Mouse (Mus musculus) G1E (cell line): ENCODE measurements around the gene Tspan18. TPM values are rescaled to one million over a fixed set of nuclear protein-coding genes. Genes with fewer than 3 reads are reported as not detected.

Experiments used
- ATAC-seq: 2 replicates; pipeline ENCODE4 v1.8.0; 2016; ENCODE audit warnings: mild to moderate bottlenecking; ENCODE audit not compliant: insufficient number of reproducible peaks, poor library complexity, low FRiP score, severe bottlenecking; ENCODE audit errors: extremely low read depth
- DNase-seq: peaks from one replicate; pipeline ENCODE4 v3.0.0; 2012; ENCODE audit warnings: low spot score
- H3K27me3 ChIP-seq: 2 replicates; pipeline ENCODE4 v1.6.1; 2012; ENCODE audit warnings: mild to moderate bottlenecking, low read length, inconsistent platforms; ENCODE audit not compliant: insufficient read depth
- H3K36me3 ChIP-seq: replicated peaks from 2 replicates; pipeline ENCODE3; 2012; ENCODE audit warnings: mild to moderate bottlenecking, inconsistent platforms
- H3K4me1 ChIP-seq: 2 replicates; pipeline ENCODE4 v1.6.1; 2012; ENCODE audit warnings: low read depth, low read length, inconsistent platforms, mixed read lengths; ENCODE audit not compliant: insufficient read depth
- H3K4me3 ChIP-seq: 2 replicates; pipeline ENCODE4 v1.5.1; 2012; ENCODE audit warnings: low read depth, mild to moderate bottlenecking, inconsistent platforms, low read length, moderate library complexity, mixed read lengths
- H3K9me3 ChIP-seq: replicated peaks from 2 replicates; pipeline ENCODE4 v1.6.1; 2012; ENCODE audit warnings: inconsistent platforms
- CTCF ChIP-seq: IDR thresholded peaks from 2 replicates; pipeline ENCODE4 v1.5.1; 2012; ENCODE audit warnings: low read depth, low read length, inconsistent platforms, mixed read lengths
- GATA1 ChIP-seq: IDR thresholded peaks from 2 replicates; pipeline ENCODE4 v1.6.1; 2012; ENCODE audit warnings: borderline replicate concordance, low read length, inconsistent platforms, mixed read lengths
- GATA2 ChIP-seq: IDR thresholded peaks from 2 replicates; pipeline ENCODE4 v1.6.1; 2012; ENCODE audit warnings: low read depth, low read length, inconsistent platforms, borderline replicate concordance
- POLR2AphosphoS5 ChIP-seq: IDR thresholded peaks from 2 replicates; pipeline ENCODE4 v1.6.1; 2012; ENCODE audit warnings: low read depth, low read length, inconsistent platforms; ENCODE audit not compliant: insufficient replicate concordance
- TAL1 ChIP-seq: conservative IDR thresholded peaks from 2 replicates; pipeline ENCODE4 v1.6.1; 2012; ENCODE audit warnings: low read depth, low read length, inconsistent platforms, mixed read lengths
- polyA plus RNA-seq: library from polyadenylated mRNA; stranded (reverse); fragments of >175 nt; gene quantifications from 2 replicates; pipeline ENCODE4 v1.2.3, GENCODE M21; 2012
- total RNA-seq, 2 experiments: library from RNA; stranded (forward) in 1 of 2; stranded (reverse) in 1 of 2; fragments of 200-1000 nt in 1 of 2; fragments of >200 nt in 1 of 2; fragmentation: Nextera tagmentation in 1 of 2; gene quantifications; 2 replicates each; pipeline ENCODE4 v1.2.3; 2014 to 2017

Tspan18 gene
- total and polyA plus RNA-seq, 3 experiments, result 4.2 to 10.6 (median 8.5) TPM

GRCm38 (mm10) chr2:93171929-93172328 is 162.4 kb downstream of the Tspan18 start:
- no peak for DNase-seq
- Histone ChIP-seq H3K4me3 (no peak overlapping the region), H3K4me1 (peaks cover 5% of the 10 kb centered on the region), H3K27me3 (peaks cover 28% of the 10 kb centered on the region), H3K9me3 (no peaks in the 10 kb centered on the region), H3K36me3 (no peaks in the 10 kb centered on the region)
- no peak for ATAC-seq
- TF ChIP-seq GATA1, result no peak
- TF ChIP-seq TAL1, result no peak
- no peak for TF ChIP-seq POLR2AphosphoS5
- TF ChIP-seq CTCF, result no peak
- TF ChIP-seq GATA2, result no peak

GRCm38 (mm10) chr2:93170845-93171200 is 163.5 kb downstream of the Tspan18 start:
- Histone ChIP-seq H3K4me1 (peaks cover 7% of the 10 kb centered on the region), H3K36me3 (no peaks in the 10 kb centered on the region), H3K9me3 (no peaks in the 10 kb centered on the region), H3K27me3 (peaks cover 27% of the 10 kb centered on the region), H3K4me3 (no peak overlapping the region)
- no peak for TF ChIP-seq POLR2AphosphoS5
- TF ChIP-seq GATA1, result no peak
- no peak for TF ChIP-seq TAL1
- no peak for TF ChIP-seq CTCF
- TF ChIP-seq GATA2, result no peak
- ATAC-seq, result no peak
- DNase-seq, result no peak

GRCm38 (mm10) chr2:93170156-93170844 is 164.0 kb downstream of the Tspan18 start:
- Histone ChIP-seq H3K36me3 (no peaks in the 10 kb centered on the region), H3K9me3 (no peaks in the 10 kb centered on the region), H3K4me3 (no peak overlapping the region), H3K27me3 (peaks cover 24% of the 10 kb centered on the region), H3K4me1 (peaks cover 7% of the 10 kb centered on the region)
- no peak for TF ChIP-seq GATA1
- no peak for TF ChIP-seq CTCF
- no peak for TF ChIP-seq POLR2AphosphoS5
- no peak for TF ChIP-seq GATA2
- TF ChIP-seq TAL1, result no peak
- DNase-seq (no peak), ATAC-seq (no peak)

GRCm38 (mm10) chr2:93166734-93167406 is 167.4 kb downstream of the Tspan18 start:
- DNase-seq, result peak; percentile 27
- ATAC-seq, result no peak
- Histone ChIP-seq H3K27me3 (peaks cover 12% of the 10 kb centered on the region), H3K4me1 (peaks cover 23% of the 10 kb centered on the region), H3K4me3 (no peak overlapping the region), H3K9me3 (no peaks in the 10 kb centered on the region), H3K36me3 (no peaks in the 10 kb centered on the region)
- TF ChIP-seq GATA2 (no peak), CTCF (no peak), POLR2AphosphoS5 (no peak), GATA1 (no peak), TAL1 (no peak)

- H3K27me3 ChIP-seq, result peaks cover 9% of the 10 kb centered on the region
- H3K36me3 ChIP-seq, result no peaks in the 10 kb centered on the region
- ATAC-seq (no peak), DNase-seq (no peak)
- H3K4me3 ChIP-seq, result no peak overlapping the region
- H3K4me1 ChIP-seq, result peaks cover 29% of the 10 kb centered on the region
- no peak for TF ChIP-seq GATA1
- no peak for TF ChIP-seq POLR2AphosphoS5
- TF ChIP-seq CTCF, result no peak
- TF ChIP-seq TAL1, result no peak
- TF ChIP-seq GATA2, result no peak
- no peaks in the 10 kb centered on the region for H3K9me3 ChIP-seq
These were observed 168.0 kb downstream of the Tspan18 start for GRCm38 (mm10) chr2:93166295-93166694.

- DNase-seq (no peak), ATAC-seq (no peak)
- TF ChIP-seq TAL1 (no peak), CTCF (no peak), GATA1 (no peak), POLR2AphosphoS5 (no peak), GATA2 (no peak)
- Histone ChIP-seq H3K36me3 (no peaks in the 10 kb centered on the region), H3K9me3 (no peaks in the 10 kb centered on the region), H3K4me1 (peaks cover 30% of the 10 kb centered on the region), H3K4me3 (no peak overlapping the region), H3K27me3 (peaks cover 21% of the 10 kb centered on the region)
These were observed 170.5 kb downstream of the Tspan18 start for GRCm38 (mm10) chr2:93163750-93164335.
